Mouse (Mus musculus) hindbrain, embryonic 10.5 days (tissue): ENCODE measurements around the gene Hsd17b1. TPM values are rescaled to one million over a fixed set of nuclear protein-coding genes. Genes with fewer than 3 reads are reported as not detected.

Source experiments
- DNase-seq: peaks from one replicate; pipeline ENCODE4 v3.0.0-alpha.2; 2017; ENCODE audit warnings: low spot score
- H3K27ac ChIP-seq: fragments of 300-500 bp; sonication (generic); 2 replicates; pipeline ENCODE4 v1.5.1; 2016; ENCODE audit warnings: mild to moderate bottlenecking, moderate library complexity
- H3K27me3 ChIP-seq: fragments of 300-500 bp; sonication (generic); 2 replicates; pipeline ENCODE4 v1.6.1; 2016; ENCODE audit warnings: mild to moderate bottlenecking; ENCODE audit not compliant: poor library complexity, insufficient read depth, severe bottlenecking
- H3K36me3 ChIP-seq: fragments of 300-500 bp; sonication (generic); 2 replicates; pipeline ENCODE4 v1.6.1; 2016; ENCODE audit warnings: mild to moderate bottlenecking, moderate library complexity
- H3K4me1 ChIP-seq: fragments of 300-500 bp; sonication (generic); replicated peaks from 2 replicates; pipeline ENCODE4 v1.6.1; 2016; ENCODE audit warnings: mild to moderate bottlenecking
- H3K4me3 ChIP-seq: fragments of 300-500 bp; sonication (generic); 2 replicates; pipeline ENCODE4 v1.5.1; 2016; ENCODE audit warnings: mild to moderate bottlenecking, moderate library complexity
- H3K9me3 ChIP-seq: fragments of 300-500 bp; sonication (generic); 2 replicates; pipeline ENCODE4 v1.6.1; 2016; ENCODE audit warnings: mild to moderate bottlenecking, moderate library complexity
- WGBS: fragments of 180-500 bp; shearing (Covaris S2); methylation state at CpG from one replicate; pipeline ENCODE4 v1.1.7; 2016; 5-methylcytosine and 5-hydroxymethylcytosine counted together
- polyA plus RNA-seq: library from polyadenylated mRNA; unstranded; fragments of >200 nt; fragmentation: Nextera tagmentation; extraction: Ambion mirVana; gene quantifications from 2 replicates; pipeline ENCODE4 v1.2.1, GENCODE M21; 2016

The Hsd17b1 gene
- polyA plus RNA-seq, 1 experiment from 2014 or later, result 0.14 TPM

DNA sequence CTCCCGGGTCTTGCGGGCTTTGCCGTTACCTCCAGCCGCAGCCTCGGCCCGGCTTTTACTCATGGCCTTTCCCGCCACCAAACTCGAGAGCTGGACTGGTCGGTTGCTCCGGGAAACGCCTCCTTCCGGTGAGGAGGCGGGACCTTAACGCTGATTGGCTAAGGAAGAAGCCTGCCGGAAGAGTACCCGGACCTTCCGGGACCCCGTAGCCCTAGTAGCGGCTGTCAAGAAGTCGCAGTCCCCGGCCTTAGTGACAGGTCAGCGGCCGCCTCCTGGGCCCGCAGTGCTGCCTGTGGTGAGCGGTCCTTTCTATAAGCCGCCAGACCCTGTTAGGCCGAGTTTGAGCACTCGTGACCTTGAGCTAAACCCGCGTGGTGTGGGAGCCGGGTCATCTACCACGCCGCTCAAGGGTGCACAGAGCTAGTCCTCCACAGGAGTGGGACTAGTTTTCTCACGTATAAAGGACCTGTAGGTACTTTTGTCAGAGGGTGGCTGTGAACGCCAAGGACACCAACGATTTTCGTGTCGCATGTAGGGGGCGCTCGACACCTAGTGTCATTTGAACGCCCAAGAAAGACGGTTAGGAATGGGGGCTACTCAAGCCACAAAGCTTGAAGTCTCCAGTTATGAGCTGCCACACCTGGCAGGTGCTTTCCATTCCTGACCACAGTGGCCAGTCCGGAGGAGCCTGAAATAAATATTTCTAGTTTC, 17.3 kb downstream of the Hsd17b1 start, which contains the start of gene Psmc3ip:
Psmc3ip (minus strand) TSS at position 123 of the 711 bp plus-strand sequence.
- H3K4me1 ChIP-seq, result peaks cover 27% of the 10 kb centered on the region
- no peaks in the 10 kb centered on the region for H3K27me3 ChIP-seq
- H3K4me3 ChIP-seq, result peak within 1 kb of the TSS; percentile 66
- peak; percentile 97 for DNase-seq
- peaks cover 81% of the 10 kb centered on the region for H3K36me3 ChIP-seq
- peak within 1 kb of the TSS; percentile 85 for H3K27ac ChIP-seq
- under 1% methylated on average over 43 of the region's 43 CpGs for WGBS
- no peaks in the 10 kb centered on the region for H3K9me3 ChIP-seq

DNA sequence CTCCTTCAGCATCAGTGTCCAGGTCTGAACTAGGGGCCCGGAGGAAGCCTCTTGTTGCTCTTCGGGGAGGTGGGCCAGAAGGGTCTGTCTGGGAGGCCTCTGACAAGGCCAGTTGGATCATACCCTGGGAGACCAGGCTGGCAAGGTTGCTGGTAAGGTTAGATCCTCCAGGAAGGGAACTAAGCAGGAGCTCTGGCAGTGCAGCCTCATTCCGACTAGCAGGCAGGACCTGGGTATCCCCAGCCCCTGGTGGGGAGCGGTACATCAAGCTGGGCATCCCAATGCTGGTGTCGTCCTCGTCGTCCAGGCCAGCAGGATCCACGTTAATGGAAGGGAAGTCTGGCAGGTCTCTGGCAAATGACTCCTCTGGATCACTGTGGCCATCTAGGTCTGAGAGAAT, 20.0 kb downstream of the Hsd17b1 start:
- H3K27ac ChIP-seq, result no peak overlapping the region
- H3K27me3 ChIP-seq, result no peaks in the 10 kb centered on the region
- whole genome bisulfite sequencing, result 93% methylated on average over 8 of the region's 8 CpGs
- H3K4me1 ChIP-seq, result peaks cover 27% of the 10 kb centered on the region
- DNase-seq, result no peak
- H3K36me3 ChIP-seq, result peaks cover 81% of the 10 kb centered on the region
- no peaks in the 10 kb centered on the region for H3K9me3 ChIP-seq
- H3K4me3 ChIP-seq, result no peak overlapping the region

DNA sequence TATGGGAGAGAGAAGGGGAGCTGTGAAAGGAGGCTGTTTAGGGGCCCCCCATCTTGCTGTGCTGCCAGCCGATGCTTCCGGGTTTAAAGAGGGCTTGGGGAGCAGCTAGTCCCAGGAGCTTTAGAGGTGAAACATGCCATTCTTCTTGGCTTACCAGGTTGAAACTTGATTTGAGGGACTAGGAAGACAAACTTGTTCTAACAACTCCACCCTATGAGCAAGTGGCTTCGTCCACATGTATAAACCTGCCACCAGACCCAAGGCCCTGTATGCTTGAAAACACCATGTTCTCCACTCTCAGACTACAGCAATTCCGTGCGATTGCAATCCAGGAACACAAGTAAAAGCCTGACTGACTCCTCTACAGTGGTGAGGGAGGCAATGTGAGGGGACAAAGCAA, 24.8 kb downstream of the Hsd17b1 start:
- Histone ChIP-seq H3K27ac (no peak overlapping the region), H3K4me3 (no peak overlapping the region), H3K36me3 (peaks cover 83% of the 10 kb centered on the region), H3K27me3 (no peaks in the 10 kb centered on the region), H3K4me1 (no peaks in the 10 kb centered on the region), H3K9me3 (no peaks in the 10 kb centered on the region)
- 93% methylated on average over 5 of the region's 5 CpGs for WGBS
- DNase-seq, result no peak

DNA sequence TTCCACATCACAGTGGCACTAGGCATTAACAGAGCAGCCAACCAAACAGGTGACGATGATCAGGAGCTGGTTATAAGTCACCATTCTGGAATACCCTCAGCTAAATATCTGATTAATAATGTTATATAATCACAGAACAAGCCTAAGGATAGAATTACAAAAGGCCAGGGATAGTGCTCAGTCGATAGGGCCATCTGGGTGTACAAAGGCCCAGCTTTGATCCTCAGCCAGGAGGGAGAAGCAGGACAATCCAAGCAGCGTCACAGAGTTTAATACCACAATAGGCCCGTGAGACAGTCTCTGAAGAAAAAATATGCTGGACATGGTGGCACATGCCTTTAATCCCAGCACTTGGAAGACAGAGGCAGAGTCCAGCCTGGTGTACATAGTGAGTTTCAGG, 31.1 kb downstream of the Hsd17b1 start:
- peaks cover 40% of the 10 kb centered on the region for H3K36me3 ChIP-seq
- H3K4me3 ChIP-seq, result no peak overlapping the region
- H3K4me1 ChIP-seq, result no peaks in the 10 kb centered on the region
- no peak for DNase-seq
- H3K27ac ChIP-seq, result no peak overlapping the region
- H3K9me3 ChIP-seq, result 0 out of 2 replicates have a peak, but pooled peaks cover 3% of the 10 kb centered on the region
- 82% methylated on average over 4 of the region's 4 CpGs for WGBS
- no peaks in the 10 kb centered on the region for H3K27me3 ChIP-seq

DNA sequence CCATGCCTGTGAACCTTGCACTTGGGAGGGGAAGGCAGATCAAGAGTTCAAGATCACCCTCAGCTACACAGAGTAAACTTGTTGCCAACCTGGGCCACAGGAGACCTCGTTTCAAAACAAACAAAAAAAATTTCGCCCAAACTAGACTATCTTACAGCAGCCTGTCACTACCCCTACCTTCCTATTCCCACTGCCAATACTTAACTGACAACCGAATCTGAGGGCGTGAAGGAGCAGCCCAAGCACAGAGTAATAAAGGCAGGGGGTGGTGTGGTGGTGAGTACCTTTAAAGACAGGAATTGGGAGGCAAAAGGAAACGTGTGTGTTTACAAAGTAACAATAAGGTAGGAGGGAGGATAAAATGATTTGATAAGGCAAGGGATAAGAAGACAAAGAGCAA, 32.5 kb downstream of the Hsd17b1 start:
- H3K4me1 ChIP-seq, result peaks cover 6% of the 10 kb centered on the region
- H3K4me3 ChIP-seq, result no peak overlapping the region
- H3K9me3 ChIP-seq, result 0 out of 2 replicates have a peak, but pooled peaks cover 3% of the 10 kb centered on the region
- H3K27ac ChIP-seq, result no peak overlapping the region
- WGBS, result 73% methylated on average over 5 of the region's 5 CpGs
- no peaks in the 10 kb centered on the region for H3K27me3 ChIP-seq
- DNase-seq, result no peak
- H3K36me3 ChIP-seq, result peaks cover 32% of the 10 kb centered on the region

DNA sequence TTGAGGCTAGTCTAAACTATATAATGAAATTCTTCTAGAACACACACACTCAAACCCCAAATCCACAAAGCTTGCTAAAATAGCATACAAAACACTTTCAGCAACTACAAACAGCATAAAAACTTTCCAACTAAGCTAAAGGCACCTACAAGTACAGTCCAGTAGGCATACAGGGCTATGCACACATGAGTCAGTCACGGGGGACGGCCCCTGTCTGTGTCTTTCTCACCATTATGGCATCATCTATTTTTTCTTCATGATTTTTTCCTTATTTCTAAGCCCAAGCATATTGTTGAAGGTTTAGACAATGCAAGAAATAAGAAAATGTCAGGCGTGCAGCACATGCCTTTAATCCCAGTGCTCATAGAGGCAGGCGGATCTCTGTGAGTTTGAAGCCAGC, 33.0 kb downstream of the Hsd17b1 start:
- H3K27me3 ChIP-seq, result no peaks in the 10 kb centered on the region
- peaks cover 11% of the 10 kb centered on the region for H3K4me1 ChIP-seq
- WGBS, result 88% methylated on average over 4 of the region's 4 CpGs
- H3K4me3 ChIP-seq, result no peak overlapping the region
- no peak overlapping the region for H3K27ac ChIP-seq
- DNase-seq, result no peak
- 0 out of 2 replicates have a peak, but pooled peaks cover 3% of the 10 kb centered on the region for H3K9me3 ChIP-seq
- peaks cover 33% of the 10 kb centered on the region for H3K36me3 ChIP-seq

DNA sequence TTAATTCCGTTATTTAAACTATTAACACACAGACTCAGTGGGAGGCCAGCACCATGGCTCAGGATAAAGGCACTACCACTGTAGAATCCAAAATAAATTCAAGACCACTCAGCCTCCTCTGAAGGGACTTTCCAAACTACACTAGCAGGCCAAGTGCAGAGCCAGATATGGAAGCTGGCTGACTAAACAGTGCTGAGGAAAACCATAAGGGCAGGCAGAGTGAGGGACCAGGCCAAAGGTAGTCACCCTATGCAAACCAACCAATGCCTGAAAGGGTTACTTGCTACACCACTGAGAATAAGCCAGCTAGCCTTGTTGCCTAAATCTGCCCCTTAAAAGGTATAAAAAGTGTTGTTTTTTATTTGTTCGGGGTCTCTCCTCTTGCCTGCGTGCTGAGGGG, 34.0 kb downstream of the Hsd17b1 start:
- DNase-seq, result no peak
- Histone ChIP-seq H3K9me3 (0 out of 2 replicates have a peak, but pooled peaks cover 3% of the 10 kb centered on the region), H3K27ac (no peak overlapping the region), H3K4me1 (peaks cover 11% of the 10 kb centered on the region), H3K36me3 (peaks cover 40% of the 10 kb centered on the region), H3K4me3 (no peak overlapping the region), H3K27me3 (no peaks in the 10 kb centered on the region)
- WGBS, result 89% methylated on average over 3 of the region's 3 CpGs

DNA sequence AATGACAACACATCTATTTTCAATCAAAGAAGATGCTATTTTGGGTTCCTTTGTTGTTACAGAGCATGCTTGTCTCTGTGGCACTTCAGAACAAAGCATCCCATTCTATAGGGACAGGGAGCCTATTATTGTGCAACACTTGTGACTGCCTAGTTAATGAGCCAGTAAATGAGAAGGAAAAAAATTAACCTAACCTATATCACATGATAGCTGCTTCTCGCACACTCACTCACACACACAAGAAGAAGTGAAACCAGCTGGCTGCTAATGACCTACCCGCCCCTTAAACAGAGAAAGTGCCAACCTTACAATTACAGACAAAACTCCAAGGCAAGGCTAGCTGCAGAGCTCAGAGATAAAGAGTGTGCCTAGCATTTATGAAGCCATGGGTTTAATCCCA, 37.4 kb downstream of the Hsd17b1 start:
- H3K27ac ChIP-seq, result peak overlapping the region; percentile 53; the same call in 1 of the 2 replicates
- peaks cover 35% of the 10 kb centered on the region for H3K36me3 ChIP-seq
- H3K27me3 ChIP-seq, result no peaks in the 10 kb centered on the region
- no peak overlapping the region for H3K4me3 ChIP-seq
- 72% methylated on average over 2 of the region's 2 CpGs for WGBS
- peaks cover 34% of the 10 kb centered on the region for H3K4me1 ChIP-seq
- H3K9me3 ChIP-seq, result 0 out of 2 replicates have a peak, but pooled peaks cover 3% of the 10 kb centered on the region
- no peak for DNase-seq

DNA sequence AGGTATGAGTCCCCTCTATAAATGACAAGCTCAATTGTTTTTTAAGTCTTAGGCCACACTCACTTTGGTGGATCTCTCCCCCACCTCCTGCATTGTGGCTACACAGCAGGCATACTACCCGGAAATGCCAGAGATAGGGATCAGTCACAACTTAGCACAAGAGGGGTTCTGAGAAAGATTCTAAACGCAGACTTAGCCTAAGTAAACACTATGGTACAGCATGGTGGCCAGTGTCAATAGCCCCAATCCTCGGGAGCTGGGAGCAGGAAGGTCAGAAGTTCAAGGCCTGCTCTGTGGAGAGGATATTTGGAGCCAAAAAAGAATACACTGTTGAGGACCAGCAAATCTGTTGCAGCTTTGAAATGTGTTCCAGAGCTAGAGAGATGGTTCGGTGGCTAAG, 39.9 kb downstream of the Hsd17b1 start:
- peaks cover 47% of the 10 kb centered on the region for H3K36me3 ChIP-seq
- WGBS, result 48% methylated on average over 4 of the region's 4 CpGs
- peak overlapping the region; percentile 95 for H3K4me3 ChIP-seq
- no peak for DNase-seq
- 0 out of 2 replicates have a peak overlapping the region, but pooled peaks have one; percentile 95 for H3K27ac ChIP-seq
- no peaks in the 10 kb centered on the region for H3K27me3 ChIP-seq
- 0 out of 2 replicates have a peak, but pooled peaks cover 3% of the 10 kb centered on the region for H3K9me3 ChIP-seq
- H3K4me1 ChIP-seq, result peaks cover 44% of the 10 kb centered on the region

DNA sequence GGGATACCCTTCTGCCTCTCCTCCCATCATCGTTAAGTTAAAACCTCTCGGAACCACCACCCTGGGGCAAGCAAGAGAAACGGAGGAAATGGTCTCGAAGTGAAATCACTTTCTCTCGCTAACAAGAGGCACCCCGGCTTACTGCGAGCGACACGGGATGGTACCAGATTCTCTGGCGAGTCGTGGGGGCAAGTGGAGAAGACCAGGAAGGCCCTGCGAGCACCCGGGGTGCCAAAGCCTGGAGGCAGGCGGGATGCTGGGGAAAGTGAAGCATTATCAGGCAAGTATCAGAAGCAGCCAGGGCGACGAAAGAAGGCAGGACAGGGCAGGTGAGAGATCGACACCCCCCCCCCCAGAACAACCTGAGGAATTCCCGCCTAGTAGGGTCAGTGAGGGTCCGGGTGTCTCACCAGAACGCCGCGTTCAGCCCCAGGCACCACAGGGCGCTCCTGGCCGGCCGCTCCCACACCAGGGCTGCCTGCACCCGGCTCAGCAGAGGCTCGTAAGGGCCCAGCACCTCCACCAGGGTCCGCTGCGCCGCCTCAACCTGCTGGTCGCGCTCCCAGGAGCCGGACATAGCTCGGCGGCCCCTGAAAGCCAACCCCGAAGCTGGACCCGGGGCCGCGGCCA, 41.0 kb downstream of the Hsd17b1 start:
- H3K27ac ChIP-seq, result peak overlapping the region; percentile 95
- H3K9me3 ChIP-seq, result no peaks in the 10 kb centered on the region
- peak overlapping the region; percentile 95 for H3K4me3 ChIP-seq
- no peak for DNase-seq
- WGBS, result under 1% methylated on average over 39 of the region's 39 CpGs
- peaks cover 47% of the 10 kb centered on the region for H3K36me3 ChIP-seq
- peaks cover 44% of the 10 kb centered on the region for H3K4me1 ChIP-seq
- no peaks in the 10 kb centered on the region for H3K27me3 ChIP-seq

DNA sequence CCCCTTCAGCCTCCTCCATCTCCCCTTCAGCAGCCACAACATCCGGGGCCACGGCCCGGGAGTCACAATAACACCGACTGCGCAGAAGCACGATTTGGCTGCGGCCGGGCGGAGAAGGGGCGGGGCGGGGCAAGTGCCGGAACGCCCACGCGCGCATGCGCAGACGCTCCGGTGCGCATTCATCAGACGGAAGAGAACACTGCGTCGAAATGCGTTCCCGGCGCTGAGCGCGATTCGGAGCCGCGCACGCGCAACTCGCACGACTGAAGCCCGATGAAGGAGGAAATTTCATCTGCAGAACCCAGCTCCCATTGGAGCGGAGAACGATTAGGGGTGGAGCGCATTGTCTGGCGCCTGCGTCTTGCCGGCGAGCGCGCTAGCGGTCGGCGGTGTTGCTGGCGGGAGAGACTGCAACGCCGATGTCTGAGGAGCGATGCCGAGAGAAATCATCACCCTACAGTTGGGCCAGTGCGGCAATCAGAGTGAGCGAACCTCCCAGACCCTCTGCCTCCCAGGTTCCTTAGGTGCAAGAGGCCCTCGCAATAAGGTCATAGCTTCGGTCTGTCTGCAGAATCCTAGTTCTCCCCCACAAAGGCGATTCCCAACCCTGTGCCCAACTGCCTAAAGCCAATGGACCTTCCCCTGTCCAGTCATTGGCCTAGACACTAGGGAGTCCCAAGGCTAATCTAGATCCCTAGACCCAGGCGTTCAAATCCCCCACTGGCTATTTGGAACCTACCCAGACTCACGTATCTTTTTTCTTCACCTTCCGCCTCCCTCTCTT, 41.7 kb downstream of the Hsd17b1 start, which contains the start of the genes Retreg3 and Tubg1:
Retreg3 (minus strand) TSS at position 133 of the 784 bp plus-strand sequence.
Tubg1 (plus strand) TSS at position 178 of the 784 bp plus-strand sequence.
- peak; percentile 100 for DNase-seq
- Histone ChIP-seq H3K27ac (peak within 1 kb of the TSS; percentile 95), H3K4me1 (peaks cover 41% of the 10 kb centered on the region), H3K36me3 (peaks cover 52% of the 10 kb centered on the region), H3K9me3 (no peaks in the 10 kb centered on the region), H3K4me3 (peak within 1 kb of the TSS; percentile 95), H3K27me3 (no peaks in the 10 kb centered on the region)
- under 1% methylated on average over 61 of the region's 61 CpGs for WGBS

DNA sequence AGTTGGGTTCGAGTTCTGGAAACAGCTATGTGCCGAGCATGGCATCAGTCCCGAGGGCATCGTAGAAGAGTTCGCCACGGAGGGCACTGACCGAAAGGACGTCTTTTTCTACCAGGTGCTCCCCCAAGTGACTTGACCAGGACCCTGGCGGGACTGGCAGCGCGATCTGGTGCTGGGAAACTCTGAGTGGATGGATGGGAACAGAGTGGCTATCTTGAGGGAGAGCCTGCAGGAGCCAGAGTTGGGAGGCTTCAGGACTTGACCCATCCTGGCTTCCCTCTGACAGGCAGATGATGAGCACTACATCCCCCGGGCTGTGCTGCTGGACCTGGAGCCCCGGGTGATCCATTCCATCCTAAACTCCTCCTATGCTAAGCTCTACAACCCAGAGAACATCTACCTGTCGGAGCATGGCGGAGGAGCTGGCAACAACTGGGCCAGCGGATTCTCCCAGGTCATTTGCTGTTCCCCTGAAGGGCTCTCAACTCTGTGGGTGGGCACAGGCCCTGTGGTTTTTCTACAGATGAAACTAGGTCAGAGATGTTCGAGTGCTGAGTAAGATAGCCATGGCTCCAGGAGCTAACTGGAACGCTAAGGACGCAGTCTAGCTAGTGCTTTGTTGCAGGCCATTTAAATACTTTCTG, 42.5 kb downstream of the Hsd17b1 start:
- Histone ChIP-seq H3K27ac (peak overlapping the region; percentile 95), H3K27me3 (no peaks in the 10 kb centered on the region), H3K36me3 (peaks cover 58% of the 10 kb centered on the region), H3K4me3 (peak overlapping the region; percentile 95), H3K9me3 (no peaks in the 10 kb centered on the region), H3K4me1 (peaks cover 38% of the 10 kb centered on the region)
- 29% methylated on average over 19 of the region's 19 CpGs for WGBS
- DNase-seq, result no peak
